ENCODE assay signal across 10 mouse cellular contexts in the genomic region with DNA sequence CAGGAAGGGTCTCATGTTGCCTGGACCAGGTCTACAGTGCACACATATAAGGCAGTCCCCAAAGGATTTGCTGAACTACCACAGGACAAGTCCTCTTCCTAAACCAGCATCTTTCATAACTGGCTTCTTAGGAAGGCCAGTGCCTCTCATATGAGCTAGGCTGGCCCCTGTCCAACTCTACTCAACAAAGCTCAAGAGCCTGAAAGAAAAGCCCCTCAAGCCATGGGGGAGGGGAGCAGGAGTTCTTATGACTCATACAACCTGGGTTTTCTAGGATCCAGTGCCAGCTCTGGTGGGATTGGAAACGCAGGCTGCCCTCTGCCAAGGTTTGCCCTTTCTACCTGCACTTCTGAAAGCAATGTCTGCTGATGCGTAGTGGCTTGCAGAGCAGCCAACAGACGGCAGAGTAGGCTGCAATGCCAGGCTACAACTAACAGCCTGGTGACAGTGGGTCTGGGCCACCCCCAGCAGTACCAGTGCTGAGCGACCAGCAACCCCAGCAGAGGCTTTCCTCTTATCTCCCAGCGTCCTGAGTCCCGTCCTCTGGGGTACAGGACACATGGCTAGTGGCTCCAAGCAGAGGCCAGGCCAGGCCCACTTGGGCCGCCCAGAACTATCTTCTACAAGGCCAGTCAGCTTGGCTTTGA.
DNase-seq lines count a peak whose midpoint lies in the region; ATAC-seq and TF ChIP-seq lines count a peak whose summit lies in the region.
"Had no signal": no experiment of that assay in that cellular context is flagged by ENCODE, and none has a peak within 500 bp of the region (broad histone marks: within the 10 kb centered on the region; RNA-seq: fewer than 3 reads in every experiment).

No protein-coding gene starts in this region.

- H3K4me1 ChIP-seq in forebrain, embryonic 10.5 days = peaks cover 22% of the 10 kb centered on the region
- peaks cover 3% of the 10 kb centered on the region; the same call in 1 of the 2 replicates for H3K4me1 ChIP-seq in forebrain, embryonic 11.5 days (replicated peaks; ENCODE audit: control insufficient read depth, insufficient read depth, low read length)
- peaks cover 16% of the 10 kb centered on the region for H3K4me1 ChIP-seq in lung, embryonic 16.5 days (replicated peaks; ENCODE audit: control insufficient read depth, insufficient read depth, low read length)
- H3K4me1 ChIP-seq in intestine, postnatal 0 days (replicated peaks; ENCODE audit: control insufficient read depth, insufficient read depth, low read length) = no peaks in the 10 kb centered on the region

- ATAC-seq in forebrain, embryonic 11.5 days (replicated peaks; ENCODE audit: low FRiP score) = no peak
- peak; percentile 78 for ATAC-seq in lung, embryonic 16.5 days (ENCODE audit: low read depth)
- ATAC-seq in intestine, postnatal 0 days = no peak

- WGBS in forebrain, embryonic 10.5 days = 88% methylated on average over 7 of the region's 7 CpGs
- 82% methylated on average over 7 of the region's 7 CpGs for WGBS in forebrain, embryonic 11.5 days
- WGBS in lung, embryonic 16.5 days = 42% methylated on average over 7 of the region's 7 CpGs
- WGBS in intestine, postnatal 0 days = 79% methylated on average over 7 of the region's 7 CpGs

- peaks cover 47% of the 10 kb centered on the region for H3K36me3 ChIP-seq in forebrain, embryonic 10.5 days (replicated peaks)
- H3K36me3 ChIP-seq in forebrain, embryonic 11.5 days (ENCODE audit: control insufficient read depth, insufficient read depth, low read length) = no peaks in the 10 kb centered on the region; the same call in 1 of the 2 replicates
- no peaks in the 10 kb centered on the region for H3K36me3 ChIP-seq in lung, embryonic 16.5 days (ENCODE audit: control insufficient read depth, insufficient read depth, low read length)
- peaks cover 13% of the 10 kb centered on the region; the same call in 1 of the 2 replicates for H3K36me3 ChIP-seq in intestine, postnatal 0 days (ENCODE audit: control insufficient read depth, insufficient read depth)

- no peak overlapping the region for H3K4me3 ChIP-seq in forebrain, embryonic 10.5 days
- H3K4me3 ChIP-seq in forebrain, embryonic 11.5 days (ENCODE audit: low read depth, low read length) = no peak overlapping the region
- no peak overlapping the region for H3K4me3 ChIP-seq in lung, embryonic 16.5 days (ENCODE audit: low read length)
- H3K4me3 ChIP-seq in intestine, postnatal 0 days (ENCODE audit: low read depth, low read length) = no peak overlapping the region

- DNase-seq in forebrain, embryonic 10.5 days (ENCODE audit: extremely low spot score, low spot score) = no peak
- DNase-seq in forebrain, embryonic 11.5 days (ENCODE audit: low spot score) = no peak
- peak; percentile 70 for DNase-seq in retina, postnatal 1 day
- no peak for DNase-seq in retina, embryonic 14.5 days (ENCODE audit: low spot score)
- DNase-seq in B cell, adult 2 months = no peak
- no peak for DNase-seq in urinary bladder, postnatal 4 days (ENCODE audit: low spot score in 2 of 2)
- DNase-seq: adrenal gland, postnatal 36 days had no signal

- TF ChIP-seq CTCF in intestine, postnatal 0 days (IDR thresholded peaks at IDR 0.05; ENCODE audit: low read depth) = no peak

- H3K27ac ChIP-seq in forebrain, embryonic 10.5 days = peak overlapping the region; percentile 31; the same call in 1 of the 2 replicates
- H3K27ac ChIP-seq in forebrain, embryonic 11.5 days (ENCODE audit: low read depth, low read length) = no peak overlapping the region
- H3K27ac ChIP-seq in lung, embryonic 16.5 days (ENCODE audit: low read length) = peak overlapping the region; percentile 56
- no peak overlapping the region for H3K27ac ChIP-seq in intestine, postnatal 0 days (ENCODE audit: low read depth, low read length)

- no peak overlapping the region for H3K9ac ChIP-seq in forebrain, embryonic 11.5 days (ENCODE audit: low read length)
- no peak overlapping the region for H3K9ac ChIP-seq in lung, embryonic 16.5 days (ENCODE audit: low read length)
- no peak overlapping the region for H3K9ac ChIP-seq in intestine, postnatal 0 days (ENCODE audit: low read depth, low read length)

- peaks cover 2% of the 10 kb centered on the region; the same call in 1 of the 2 replicates for H3K27me3 ChIP-seq in forebrain, embryonic 10.5 days (ENCODE audit: poor library complexity, severe bottlenecking)
- H3K27me3 ChIP-seq in forebrain, embryonic 11.5 days (ENCODE audit: control insufficient read depth, insufficient read depth, low read length) = no peaks in the 10 kb centered on the region
- no peaks in the 10 kb centered on the region for H3K27me3 ChIP-seq in lung, embryonic 16.5 days (ENCODE audit: control insufficient read depth, insufficient read depth, low read depth, low read length)
- H3K27me3 ChIP-seq in intestine, postnatal 0 days (replicated peaks; ENCODE audit: control insufficient read depth, insufficient read depth, low read length) = no peaks in the 10 kb centered on the region
- H3K27me3 ChIP-seq: CH12.LX had no signal

- no peaks in the 10 kb centered on the region for H3K9me3 ChIP-seq in forebrain, embryonic 10.5 days
- H3K9me3 ChIP-seq in forebrain, embryonic 11.5 days (ENCODE audit: control insufficient read depth, low read length) = no peaks in the 10 kb centered on the region
- H3K9me3 ChIP-seq in lung, embryonic 16.5 days (ENCODE audit: control insufficient read depth, low read length) = no peaks in the 10 kb centered on the region
- no peaks in the 10 kb centered on the region for H3K9me3 ChIP-seq in intestine, postnatal 0 days (ENCODE audit: control insufficient read depth)

- no peak overlapping the region for H3K4me2 ChIP-seq in forebrain, embryonic 11.5 days (ENCODE audit: low read depth, low read length, severe bottlenecking)
- no peak overlapping the region for H3K4me2 ChIP-seq in lung, embryonic 16.5 days (ENCODE audit: low read depth, low read length)
- no peak overlapping the region for H3K4me2 ChIP-seq in intestine, postnatal 0 days (replicated peaks; ENCODE audit: low read depth)

Comparison
In these comparisons a context has a peak if more than half of its experiments do, and no peak if none do; other contexts are left out.
1. H3K27ac ChIP-seq: peak in forebrain, embryonic 10.5 days (single experiment) and lung, embryonic 16.5 days (single experiment); none in forebrain, embryonic 11.5 days (single experiment) and intestine, postnatal 0 days (single experiment).